ENCODE assay signal across 8 mouse cellular contexts in genomic region chr2:126875516-126875835, GRCm38 (mm10). TPM values are rescaled to one million over a fixed set of nuclear protein-coding genes. Genes with fewer than 3 reads are reported as not detected.
DNase-seq lines count a peak whose midpoint lies in the region; ATAC-seq lines count a peak whose summit lies in the region.

No protein-coding gene starts in this region.

- H3K9ac ChIP-seq in embryonic facial prominence, embryonic 13.5 days: peak overlapping the region; percentile 94
- peak overlapping the region; percentile 96 for H3K9ac ChIP-seq in heart, embryonic 16.5 days (ENCODE audit: low read length)
- peak overlapping the region; percentile 87 for H3K9ac ChIP-seq in stomach, embryonic 15.5 days

- no peaks in the 10 kb centered on the region for H3K27me3 ChIP-seq in embryonic facial prominence, embryonic 13.5 days
- H3K27me3 ChIP-seq in heart, embryonic 16.5 days (ENCODE audit: control insufficient read depth, insufficient read depth, low read length): no peaks in the 10 kb centered on the region
- no peaks in the 10 kb centered on the region for H3K27me3 ChIP-seq in stomach, embryonic 15.5 days (replicated peaks)

- no peaks in the 10 kb centered on the region for H3K36me3 ChIP-seq in embryonic facial prominence, embryonic 13.5 days
- H3K36me3 ChIP-seq in heart, embryonic 16.5 days (ENCODE audit: control insufficient read depth, insufficient read depth): no peaks in the 10 kb centered on the region
- no peaks in the 10 kb centered on the region for H3K36me3 ChIP-seq in stomach, embryonic 15.5 days

- H3K27ac ChIP-seq in embryonic facial prominence, embryonic 13.5 days: peak overlapping the region; percentile 99
- H3K27ac ChIP-seq in heart, embryonic 16.5 days (ENCODE audit: low read length): peak overlapping the region; percentile 99
- H3K27ac ChIP-seq in stomach, embryonic 15.5 days: peak overlapping the region; percentile 100

- peak; percentile 27 to 39 for DNase-seq in kidney, adult 8-10 months
- no peak for DNase-seq in kidney, adult 11 months
- peak; percentile 32 for DNase-seq in T-cell, adult 2 months (ENCODE audit: low spot score)
- DNase-seq in layer of hippocampus, adult 8-10 months (ENCODE audit: low spot score in 2 of 2): peak; percentile 17 to 35
- peak; percentile 15 for DNase-seq in lung, postnatal 25 days (ENCODE audit: low spot score)

- H3K9me3 ChIP-seq in embryonic facial prominence, embryonic 13.5 days: no peaks in the 10 kb centered on the region
- no peaks in the 10 kb centered on the region for H3K9me3 ChIP-seq in heart, embryonic 16.5 days (replicated peaks; ENCODE audit: control insufficient read depth, low read length)
- H3K9me3 ChIP-seq in stomach, embryonic 15.5 days: no peaks in the 10 kb centered on the region

- under 1% methylated on average over 18 of the region's 18 CpGs for WGBS in embryonic facial prominence, embryonic 13.5 days
- WGBS in heart, embryonic 16.5 days: under 1% methylated on average over 18 of the region's 18 CpGs
- under 1% methylated on average over 18 of the region's 18 CpGs for WGBS in stomach, embryonic 15.5 days

- peak; percentile 38; the same call in 1 of the 2 replicates for ATAC-seq in embryonic facial prominence, embryonic 13.5 days (ENCODE audit: insufficient number of reproducible peaks, insufficient read depth, low FRiP score, low TSS enrichment, low read depth)
- peak; percentile 33 for ATAC-seq in heart, embryonic 16.5 days (replicated peaks; ENCODE audit: extremely low read depth, insufficient read depth, low FRiP score)
- ATAC-seq in stomach, embryonic 15.5 days (ENCODE audit: insufficient read depth, low FRiP score, low read depth): peak; percentile 23; the same call in 1 of the 2 replicates

- peak overlapping the region; percentile 74 for H3K4me2 ChIP-seq in embryonic facial prominence, embryonic 13.5 days
- peak overlapping the region; percentile 79 for H3K4me2 ChIP-seq in heart, embryonic 16.5 days (ENCODE audit: low read depth, low read length)
- H3K4me2 ChIP-seq in stomach, embryonic 15.5 days: peak overlapping the region; percentile 73

- H3K4me1 ChIP-seq in embryonic facial prominence, embryonic 13.5 days: peaks cover 7% of the 10 kb centered on the region
- H3K4me1 ChIP-seq in heart, embryonic 16.5 days (ENCODE audit: control insufficient read depth, insufficient read depth, low read length): peaks cover 18% of the 10 kb centered on the region
- peaks cover 7% of the 10 kb centered on the region; the same call in 1 of the 2 replicates for H3K4me1 ChIP-seq in stomach, embryonic 15.5 days

- peak overlapping the region; percentile 84 for H3K4me3 ChIP-seq in embryonic facial prominence, embryonic 13.5 days
- peak overlapping the region; percentile 87 for H3K4me3 ChIP-seq in heart, embryonic 16.5 days (ENCODE audit: low read length)
- H3K4me3 ChIP-seq in stomach, embryonic 15.5 days (replicated peaks): peak overlapping the region; percentile 87

RNA-seq across cellular contexts. Expression of gene Trpm7, which starts 0.6 kb away (rescaled TPM):
- 64.0 and 65.6 TPM in 2 replicates for polyA plus RNA-seq in embryonic facial prominence, embryonic 13.5 days (2015; fragmentation: Nextera tagmentation; extraction: Ambion mirVana)
- polyA plus RNA-seq in heart, embryonic 16.5 days (2015; fragmentation: Nextera tagmentation; extraction: Ambion mirVana): 42.0 and 45.2 TPM in 2 replicates
- 10 to 100 TPM; 42.5 to 53.0 (median 47.9) TPM for total RNA-seq in layer of hippocampus, adult 8-10 months (2022)
- polyA plus RNA-seq in stomach, embryonic 15.5 days (2015; fragmentation: Nextera tagmentation; extraction: Ambion mirVana): 44.4 and 48.2 TPM in 2 replicates

RNA-seq across cellular contexts. Expression of gene Sppl2a, which starts 57.6 kb away (rescaled TPM):
- 56.1 and 59.3 TPM in 2 replicates for polyA plus RNA-seq in embryonic facial prominence, embryonic 13.5 days (2015; fragmentation: Nextera tagmentation; extraction: Ambion mirVana)
- polyA plus RNA-seq in heart, embryonic 16.5 days (2015; fragmentation: Nextera tagmentation; extraction: Ambion mirVana): 41.5 and 43.6 TPM in 2 replicates
- 10 to 100 TPM; 28.7 to 33.1 (median 30.3) TPM for total RNA-seq in layer of hippocampus, adult 8-10 months (2022)
- polyA plus RNA-seq in stomach, embryonic 15.5 days (2015; fragmentation: Nextera tagmentation; extraction: Ambion mirVana): 48.3 and 48.4 TPM in 2 replicates
